Mouse (Mus musculus): ENCODE measurements around the gene Drd5. TPM values are rescaled to one million over a fixed set of nuclear protein-coding genes. Genes with fewer than 3 reads are reported as not detected.

Gene Drd5
- not detected in 2 replicates for polyA plus RNA-seq (2016; fragmentation: Nextera tagmentation; extraction: Ambion mirVana)

GRCm38 (mm10) chr5:38318966-38319786 is at the start of gene Drd5:
Gene Drd5 (plus strand): TSS chr5:38319367.
- Histone ChIP-seq H3K4me1 (peaks cover 7% of the 10 kb centered on the region; the same call in 1 of the 2 replicates), H3K36me3 (no peaks in the 10 kb centered on the region), H3K27ac (no peak within 1 kb of the TSS), H3K9me3 (no peaks in the 10 kb centered on the region), H3K27me3 (ENCODE audit: insufficient read depth, poor library complexity, severe bottlenecking) (peaks cover 85% of the 10 kb centered on the region), H3K4me3 (peak within 1 kb of the TSS; percentile 56)
- WGBS = 3% methylated on average over 67 of the region's 67 CpGs
- DNase-seq (ENCODE audit: low spot score) = no peak

- Histone ChIP-seq H3K4me1 (no peaks in the 10 kb centered on the region), H3K27ac (no peak overlapping the region), H3K27me3 (ENCODE audit: insufficient read depth, poor library complexity, severe bottlenecking) (peaks cover 32% of the 10 kb centered on the region), H3K36me3 (peaks cover 40% of the 10 kb centered on the region), H3K4me3 (no peak overlapping the region), H3K9me3 (no peaks in the 10 kb centered on the region)
- DNase-seq (ENCODE audit: low spot score) = no peak
- 81% methylated on average over 3 of the region's 3 CpGs for WGBS
Observed at GRCm38 (mm10) chr5:38270942-38271341, 48.2 kb upstream of the Drd5 start.

GRCm38 (mm10) chr5:38273831-38274230 is 45.3 kb upstream of the Drd5 start:
- DNase-seq (ENCODE audit: low spot score) = no peak
- Histone ChIP-seq H3K36me3 (peaks cover 15% of the 10 kb centered on the region), H3K27ac (no peak overlapping the region), H3K27me3 (ENCODE audit: insufficient read depth, poor library complexity, severe bottlenecking) (peaks cover 61% of the 10 kb centered on the region), H3K9me3 (no peaks in the 10 kb centered on the region), H3K4me1 (peaks cover 21% of the 10 kb centered on the region), H3K4me3 (no peak overlapping the region)
- 83% methylated on average over 4 of the region's 4 CpGs for WGBS

- Histone ChIP-seq H3K27me3 (ENCODE audit: insufficient read depth, poor library complexity, severe bottlenecking) (peaks cover 80% of the 10 kb centered on the region), H3K4me3 (peak within 1 kb of the TSS; percentile 51), H3K9me3 (no peaks in the 10 kb centered on the region), H3K4me1 (peaks cover 21% of the 10 kb centered on the region), H3K27ac (no peak within 1 kb of the TSS), H3K36me3 (peaks cover 5% of the 10 kb centered on the region)
- DNase-seq (ENCODE audit: low spot score) = no peak
- WGBS = 1% methylated on average over 4 of the region's 4 CpGs
Observed at GRCm38 (mm10) chr5:38275771-38276170, 43.4 kb upstream of the Drd5 start, which contains the start of gene Otop1. Gene Otop1 (plus strand): TSS chr5:38275972.

- no peak for DNase-seq (ENCODE audit: low spot score)
- no peak overlapping the region for H3K27ac ChIP-seq
- no peaks in the 10 kb centered on the region for H3K9me3 ChIP-seq
- H3K4me1 ChIP-seq = peaks cover 21% of the 10 kb centered on the region
- 3% methylated on average over 19 of the region's 19 CpGs for WGBS
- H3K27me3 ChIP-seq (ENCODE audit: insufficient read depth, poor library complexity, severe bottlenecking) = peaks cover 83% of the 10 kb centered on the region
- H3K36me3 ChIP-seq = peaks cover under 1% of the 10 kb centered on the region
- H3K4me3 ChIP-seq = peak overlapping the region; percentile 51
Observed at GRCm38 (mm10) chr5:38276451-38276850, 42.7 kb upstream of the Drd5 start.

GRCm38 (mm10) chr5:38277098-38277866 is 41.9 kb upstream of the Drd5 start:
- H3K36me3 ChIP-seq = no peaks in the 10 kb centered on the region
- 2% methylated on average over 65 of the region's 65 CpGs for WGBS
- H3K4me1 ChIP-seq = peaks cover 21% of the 10 kb centered on the region
- no peak for DNase-seq (ENCODE audit: low spot score)
- H3K27ac ChIP-seq = no peak overlapping the region
- H3K4me3 ChIP-seq = peak overlapping the region; percentile 51
- H3K9me3 ChIP-seq = no peaks in the 10 kb centered on the region
- peaks cover 83% of the 10 kb centered on the region for H3K27me3 ChIP-seq (ENCODE audit: insufficient read depth, poor library complexity, severe bottlenecking)

- WGBS = 13% methylated on average over 12 of the region's 12 CpGs
- no peak for DNase-seq (ENCODE audit: low spot score)
- H3K27me3 ChIP-seq (ENCODE audit: insufficient read depth, poor library complexity, severe bottlenecking) = peaks cover 79% of the 10 kb centered on the region
- H3K4me1 ChIP-seq = peaks cover 21% of the 10 kb centered on the region
- no peaks in the 10 kb centered on the region for H3K9me3 ChIP-seq
- peak overlapping the region; percentile 51 for H3K4me3 ChIP-seq
- H3K36me3 ChIP-seq = no peaks in the 10 kb centered on the region
- H3K27ac ChIP-seq = no peak overlapping the region
Observed at GRCm38 (mm10) chr5:38277936-38278600, 41.1 kb upstream of the Drd5 start.

- Histone ChIP-seq H3K9me3 (no peaks in the 10 kb centered on the region), H3K36me3 (no peaks in the 10 kb centered on the region), H3K27me3 (ENCODE audit: insufficient read depth, poor library complexity, severe bottlenecking) (peaks cover 59% of the 10 kb centered on the region), H3K27ac (no peak overlapping the region), H3K4me1 (peaks cover 21% of the 10 kb centered on the region), H3K4me3 (no peak overlapping the region)
- 27% methylated on average over 1 of the region's 1 CpGs for WGBS
- DNase-seq (ENCODE audit: low spot score) = no peak
Observed at GRCm38 (mm10) chr5:38280075-38280474, 39.1 kb upstream of the Drd5 start.

GRCm38 (mm10) chr5:38285724-38286123 is 33.4 kb upstream of the Drd5 start:
- no peak for DNase-seq (ENCODE audit: low spot score)
- Histone ChIP-seq H3K4me3 (no peak overlapping the region), H3K4me1 (no peaks in the 10 kb centered on the region), H3K27ac (no peak overlapping the region), H3K9me3 (no peaks in the 10 kb centered on the region), H3K27me3 (ENCODE audit: insufficient read depth, poor library complexity, severe bottlenecking) (peaks cover 4% of the 10 kb centered on the region), H3K36me3 (no peaks in the 10 kb centered on the region)
- 65% methylated on average over 9 of the region's 9 CpGs for WGBS

GRCm38 (mm10) chr5:38288476-38288875 is 30.7 kb upstream of the Drd5 start:
- WGBS = 86% methylated on average over 3 of the region's 3 CpGs

GRCm38 (mm10) chr5:38301761-38302411 is 17.3 kb upstream of the Drd5 start:
- 89% methylated on average over 12 of the region's 12 CpGs for WGBS

More at GRCm38 (mm10) chr5:38288476-38288875, 30.7 kb upstream of the Drd5 start:
- H3K4me3 ChIP-seq = no peak overlapping the region
- no peaks in the 10 kb centered on the region for H3K27me3 ChIP-seq (ENCODE audit: insufficient read depth, poor library complexity, severe bottlenecking)
- H3K9me3 ChIP-seq = no peaks in the 10 kb centered on the region
- no peak for DNase-seq (ENCODE audit: low spot score)
- no peaks in the 10 kb centered on the region for H3K36me3 ChIP-seq
- no peak overlapping the region for H3K27ac ChIP-seq
- no peaks in the 10 kb centered on the region for H3K4me1 ChIP-seq

GRCm38 (mm10) chr5:38302651-38303050 is 16.5 kb upstream of the Drd5 start:
- Histone ChIP-seq H3K4me1 (no peaks in the 10 kb centered on the region), H3K4me3 (no peak overlapping the region), H3K27me3 (ENCODE audit: insufficient read depth, poor library complexity, severe bottlenecking) (peaks cover 5% of the 10 kb centered on the region), H3K36me3 (no peaks in the 10 kb centered on the region), H3K9me3 (no peaks in the 10 kb centered on the region), H3K27ac (no peak overlapping the region)
- DNase-seq (ENCODE audit: low spot score) = no peak
- WGBS = 60% methylated on average over 12 of the region's 12 CpGs

More at GRCm38 (mm10) chr5:38301761-38302411, 17.3 kb upstream of the Drd5 start:
- Histone ChIP-seq H3K27ac (no peak overlapping the region), H3K36me3 (no peaks in the 10 kb centered on the region), H3K9me3 (no peaks in the 10 kb centered on the region), H3K4me3 (no peak overlapping the region), H3K4me1 (no peaks in the 10 kb centered on the region), H3K27me3 (ENCODE audit: insufficient read depth, poor library complexity, severe bottlenecking) (peaks cover 5% of the 10 kb centered on the region)
- DNase-seq (ENCODE audit: low spot score) = no peak

Data from heart, embryonic 10.5 days (tissue).